Mouse (Mus musculus) embryonic facial prominence, embryonic 13.5 days (tissue): ENCODE data around the gene Mgst2. TPM values are rescaled to one million over a fixed set of nuclear protein-coding genes. Genes with fewer than 3 reads are reported as not detected.
A peak's percentile ranks its signal among the peaks of the same experiment; 100 is the strongest.

Source experiments
- ATAC-seq: fragments of 200-750 bp; cut with Nextera tagmentation; 2 replicates; pipeline ENCODE4 v1.8.0; 2017; ENCODE audit warnings: low read depth; ENCODE audit not compliant: insufficient number of reproducible peaks, insufficient read depth, low FRiP score, low TSS enrichment
- H3K27ac ChIP-seq: fragments of 300-500 bp; sonication (generic); 2 replicates; pipeline ENCODE4 v1.5.1; 2015; ENCODE audit warnings: moderate library complexity, mild to moderate bottlenecking, inconsistent platforms
- H3K27me3 ChIP-seq: fragments of 300-500 bp; sonication (generic); 2 replicates; pipeline ENCODE4 v1.6.1; 2015; ENCODE audit warnings: mild to moderate bottlenecking, inconsistent platforms
- H3K36me3 ChIP-seq: fragments of 300-500 bp; sonication (generic); 2 replicates; pipeline ENCODE4 v1.6.1; 2015; ENCODE audit warnings: mild to moderate bottlenecking, inconsistent platforms
- H3K4me1 ChIP-seq: fragments of 300-500 bp; sonication (generic); 2 replicates; pipeline ENCODE4 v1.6.1; 2015; ENCODE audit warnings: inconsistent platforms
- H3K4me2 ChIP-seq: fragments of 300-500 bp; sonication (generic); 2 replicates; pipeline ENCODE4 v1.6.1; 2015; ENCODE audit warnings: moderate library complexity, mild to moderate bottlenecking, inconsistent platforms
- H3K4me3 ChIP-seq: fragments of 300-500 bp; sonication (generic); 2 replicates; pipeline ENCODE4 v1.5.1; 2015; ENCODE audit warnings: mild to moderate bottlenecking, inconsistent platforms
- H3K9ac ChIP-seq: fragments of 300-500 bp; sonication (generic); 2 replicates; pipeline ENCODE4 v1.6.1; 2015; ENCODE audit warnings: mild to moderate bottlenecking, inconsistent platforms
- H3K9me3 ChIP-seq: fragments of 300-500 bp; sonication (generic); 2 replicates; pipeline ENCODE4 v1.6.1; 2016; ENCODE audit warnings: inconsistent platforms
- WGBS: fragments of 180-500 bp; shearing (Covaris S2); methylation state at CpG from one replicate; pipeline ENCODE4 v1.1.7; 2015; ENCODE audit warnings: mixed read lengths; 5-methylcytosine and 5-hydroxymethylcytosine counted together
- polyA plus RNA-seq: library from polyadenylated mRNA; unstranded; fragments of >200 nt; fragmentation: Nextera tagmentation; extraction: Ambion mirVana; gene quantifications from 2 replicates; pipeline ENCODE4 v1.2.1, GENCODE M21; 2015

Gene Mgst2
- polyA plus RNA-seq, 1 experiment from 2014 or later, result 1.3 TPM

GRCm38 (mm10) chr3:51703478-51703877 lies 43.3 kb downstream of the Mgst2 start:
- Histone ChIP-seq H3K9me3 (no peaks in the 10 kb centered on the region), H3K9ac (no peak overlapping the region), H3K27ac (peak overlapping the region; percentile 87; the same call in 1 of the 2 replicates), H3K4me3 (no peak overlapping the region), H3K27me3 (no peaks in the 10 kb centered on the region), H3K36me3 (no peaks in the 10 kb centered on the region), H3K4me2 (no peak overlapping the region), H3K4me1 (peaks cover 43% of the 10 kb centered on the region)
- ATAC-seq, result no peak
- WGBS, result 30% methylated on average over 8 of the region's 8 CpGs

DNA sequence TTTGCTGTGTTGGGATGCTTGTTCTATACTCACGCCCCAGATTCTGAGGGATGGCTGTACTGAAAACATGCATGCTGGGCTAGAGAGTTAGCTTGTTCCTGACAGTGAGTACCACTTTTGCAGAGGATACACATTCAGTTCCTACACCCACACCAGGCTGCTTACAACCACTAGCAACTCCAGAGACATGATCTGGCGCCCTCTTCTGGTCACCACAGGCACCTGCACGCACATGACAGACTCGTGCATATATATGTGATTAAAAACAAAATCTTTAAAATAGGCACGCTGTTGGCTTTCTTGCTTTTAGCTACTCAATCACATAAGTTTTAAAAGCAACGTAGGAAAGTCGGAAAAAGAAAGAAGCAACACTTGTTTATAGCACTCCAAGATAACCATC lies 45.1 kb downstream of the Mgst2 start:
- H3K9me3 ChIP-seq, result no peaks in the 10 kb centered on the region
- no peaks in the 10 kb centered on the region for H3K27me3 ChIP-seq
- no peak for ATAC-seq
- peaks cover 45% of the 10 kb centered on the region for H3K4me1 ChIP-seq
- H3K4me3 ChIP-seq, result no peak overlapping the region
- no peaks in the 10 kb centered on the region for H3K36me3 ChIP-seq
- H3K27ac ChIP-seq, result no peak overlapping the region
- H3K9ac ChIP-seq, result no peak overlapping the region
- 84% methylated on average over 7 of the region's 7 CpGs for WGBS
- no peak overlapping the region for H3K4me2 ChIP-seq

GRCm38 (mm10) chr3:51708375-51708745 lies 48.2 kb downstream of the Mgst2 start:
- no peak for ATAC-seq
- H3K36me3 ChIP-seq, result no peaks in the 10 kb centered on the region
- H3K4me1 ChIP-seq, result peaks cover 24% of the 10 kb centered on the region
- no peak overlapping the region for H3K9ac ChIP-seq
- H3K27ac ChIP-seq, result peak overlapping the region; percentile 64
- no peak overlapping the region; the same call in 1 of the 2 replicates for H3K4me2 ChIP-seq
- H3K27me3 ChIP-seq, result no peaks in the 10 kb centered on the region
- 50% methylated on average over 1 of the region's 1 CpGs for WGBS
- no peak overlapping the region for H3K4me3 ChIP-seq
- no peaks in the 10 kb centered on the region for H3K9me3 ChIP-seq

GRCm38 (mm10) chr3:51708746-51709411 lies 48.7 kb downstream of the Mgst2 start:
- WGBS, result 66% methylated on average over 21 of the region's 21 CpGs
- no peak overlapping the region for H3K4me3 ChIP-seq
- peak overlapping the region; percentile 37; the same call in 1 of the 2 replicates for H3K4me2 ChIP-seq

DNA sequence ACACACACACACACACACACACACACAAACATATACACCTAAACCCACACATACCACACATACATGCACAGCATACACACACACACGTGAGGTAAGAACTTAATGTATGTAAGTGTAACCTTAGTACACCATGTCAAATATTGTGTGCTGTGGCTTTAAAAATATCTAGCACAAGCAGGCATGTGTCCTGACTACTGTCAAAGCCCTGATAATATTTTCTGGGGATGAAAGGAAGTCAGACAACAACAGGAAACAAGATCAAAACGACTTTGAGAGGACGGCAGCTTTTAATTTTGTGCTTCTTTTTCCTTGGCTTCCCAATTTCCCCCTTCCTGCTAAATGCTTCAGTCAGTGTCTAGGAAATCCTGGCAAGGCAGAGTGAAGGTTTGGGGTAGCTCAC lies 52.2 kb downstream of the Mgst2 start:
- Histone ChIP-seq H3K4me2 (no peak overlapping the region), H3K4me1 (peaks cover 25% of the 10 kb centered on the region), H3K27me3 (no peaks in the 10 kb centered on the region), H3K36me3 (no peaks in the 10 kb centered on the region), H3K9me3 (no peaks in the 10 kb centered on the region), H3K9ac (no peak overlapping the region), H3K27ac (no peak overlapping the region), H3K4me3 (no peak overlapping the region)
- no peak for ATAC-seq
- WGBS, result 21% methylated on average over 3 of the region's 3 CpGs

More at GRCm38 (mm10) chr3:51708746-51709411, 48.7 kb downstream of the Mgst2 start:
- Histone ChIP-seq H3K27me3 (no peaks in the 10 kb centered on the region), H3K27ac (peak overlapping the region; percentile 64), H3K9ac (no peak overlapping the region), H3K9me3 (no peaks in the 10 kb centered on the region), H3K36me3 (no peaks in the 10 kb centered on the region), H3K4me1 (peaks cover 24% of the 10 kb centered on the region)
- ATAC-seq, result 0 out of 2 replicates have a peak, but pooled peaks have one; percentile 53

DNA sequence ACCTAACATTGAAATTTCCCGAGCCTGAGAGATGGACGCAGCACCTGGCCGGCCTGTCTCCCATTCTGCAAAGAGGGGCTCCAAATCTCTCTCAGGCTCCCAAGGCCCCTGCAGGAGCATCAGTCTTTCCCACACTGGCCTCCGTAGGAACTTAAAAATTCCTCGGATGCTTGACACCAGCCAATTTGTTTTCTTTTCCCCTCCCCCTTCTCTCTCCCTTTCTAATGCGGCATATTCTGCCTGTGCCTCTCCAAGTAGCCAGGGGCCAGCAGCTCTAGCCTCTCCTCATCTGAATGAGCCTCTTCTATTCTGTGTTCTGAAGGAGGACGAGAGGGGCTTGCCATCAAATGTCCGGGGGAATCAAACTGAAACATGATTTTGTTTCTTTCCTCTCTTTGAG lies 53.1 kb downstream of the Mgst2 start:
- ATAC-seq, result no peak
- peaks cover 31% of the 10 kb centered on the region for H3K4me1 ChIP-seq
- no peak overlapping the region for H3K4me3 ChIP-seq
- no peaks in the 10 kb centered on the region for H3K9me3 ChIP-seq
- no peak overlapping the region for H3K4me2 ChIP-seq
- 0 out of 2 replicates have a peak overlapping the region, but pooled peaks have one; percentile 12 for H3K27ac ChIP-seq
- no peaks in the 10 kb centered on the region for H3K36me3 ChIP-seq
- H3K9ac ChIP-seq, result no peak overlapping the region; the same call in 1 of the 2 replicates
- no peaks in the 10 kb centered on the region for H3K27me3 ChIP-seq
- WGBS, result 10% methylated on average over 8 of the region's 8 CpGs

GRCm38 (mm10) chr3:51714469-51714868 lies 54.3 kb downstream of the Mgst2 start:
- Histone ChIP-seq H3K36me3 (no peaks in the 10 kb centered on the region), H3K4me3 (no peak overlapping the region), H3K4me1 (peaks cover 22% of the 10 kb centered on the region), H3K9ac (no peak overlapping the region), H3K27me3 (no peaks in the 10 kb centered on the region), H3K4me2 (no peak overlapping the region), H3K27ac (no peak overlapping the region), H3K9me3 (no peaks in the 10 kb centered on the region)
- 84% methylated on average over 5 of the region's 5 CpGs for WGBS
- ATAC-seq, result no peak

DNA sequence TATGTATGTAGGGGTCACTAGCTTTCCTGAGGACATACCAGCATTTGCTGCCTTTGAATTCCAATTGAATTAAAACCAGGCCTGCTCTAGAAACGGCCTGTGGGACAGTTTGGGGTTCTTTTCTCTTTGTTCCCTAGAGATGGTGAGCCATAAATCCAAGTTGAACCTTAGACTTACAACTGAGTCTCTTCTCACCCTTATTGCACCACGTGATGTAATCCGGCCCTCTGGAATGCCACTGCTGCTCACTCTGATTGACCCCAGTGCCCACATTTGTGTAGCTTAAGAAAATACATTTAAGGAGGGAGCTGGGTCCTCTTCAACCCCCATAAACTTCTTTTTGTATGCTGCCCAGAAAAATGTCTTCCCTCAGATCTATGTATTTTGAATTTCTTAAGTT lies 57.3 kb downstream of the Mgst2 start:
- Histone ChIP-seq H3K27me3 (no peaks in the 10 kb centered on the region), H3K9me3 (no peaks in the 10 kb centered on the region), H3K27ac (peak overlapping the region; percentile 33; the same call in 1 of the 2 replicates), H3K9ac (no peak overlapping the region), H3K36me3 (no peaks in the 10 kb centered on the region), H3K4me3 (no peak overlapping the region), H3K4me1 (peaks cover 20% of the 10 kb centered on the region), H3K4me2 (no peak overlapping the region)
- no peak for ATAC-seq
- 27% methylated on average over 3 of the region's 3 CpGs for WGBS

DNA sequence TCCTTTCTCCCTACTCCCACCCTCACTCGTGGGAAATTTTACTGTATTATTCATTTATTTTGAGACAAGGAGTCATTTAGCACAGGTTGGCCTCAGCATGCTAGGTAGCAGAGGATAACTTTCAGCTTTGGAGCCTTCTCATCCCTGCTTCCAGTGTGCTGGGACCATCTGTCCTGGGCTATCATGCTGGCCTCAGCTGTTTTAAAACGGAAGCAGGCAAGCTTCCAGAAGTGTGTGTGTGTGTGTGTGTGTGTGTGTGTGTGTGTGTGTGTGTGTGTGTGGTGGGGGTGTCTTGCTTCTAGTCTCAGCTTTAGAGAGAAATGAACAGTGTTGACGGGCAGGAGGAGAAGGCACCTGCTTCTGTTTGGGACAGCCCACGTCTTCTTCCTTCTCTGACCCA lies 57.7 kb downstream of the Mgst2 start:
- Histone ChIP-seq H3K36me3 (no peaks in the 10 kb centered on the region), H3K27ac (no peak overlapping the region), H3K4me2 (no peak overlapping the region), H3K9ac (no peak overlapping the region), H3K27me3 (no peaks in the 10 kb centered on the region), H3K4me3 (no peak overlapping the region), H3K4me1 (peaks cover 20% of the 10 kb centered on the region), H3K9me3 (no peaks in the 10 kb centered on the region)
- 71% methylated on average over 4 of the region's 4 CpGs for WGBS
- no peak for ATAC-seq

DNA sequence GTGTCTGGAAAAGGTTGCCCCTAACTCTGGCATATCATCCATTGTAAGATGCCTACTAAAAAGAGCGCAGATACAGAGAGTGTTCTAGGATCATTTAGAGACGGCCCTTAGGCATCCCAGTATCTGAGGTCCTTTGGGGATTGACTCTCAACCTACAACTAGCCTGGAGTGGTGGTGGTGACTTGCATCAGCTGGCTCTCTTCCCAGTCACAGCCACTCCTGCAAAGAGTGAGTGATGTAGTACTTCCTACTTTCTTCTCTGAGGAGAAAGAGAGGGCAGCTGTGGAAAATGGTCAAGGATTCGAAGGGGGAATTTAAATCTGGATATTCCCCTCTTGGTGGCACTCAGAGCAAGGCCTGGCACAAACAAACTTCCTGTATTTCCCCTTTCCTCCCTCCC lies 59.2 kb downstream of the Mgst2 start:
- peaks cover 17% of the 10 kb centered on the region for H3K4me1 ChIP-seq
- no peak overlapping the region for H3K4me3 ChIP-seq
- 88% methylated on average over 3 of the region's 3 CpGs for WGBS
- H3K4me2 ChIP-seq, result no peak overlapping the region
- no peaks in the 10 kb centered on the region for H3K9me3 ChIP-seq
- H3K27me3 ChIP-seq, result no peaks in the 10 kb centered on the region
- no peak for ATAC-seq
- H3K27ac ChIP-seq, result no peak overlapping the region
- H3K9ac ChIP-seq, result no peak overlapping the region
- no peaks in the 10 kb centered on the region for H3K36me3 ChIP-seq

- Histone ChIP-seq H3K36me3 (no peaks in the 10 kb centered on the region), H3K27ac (no peak overlapping the region), H3K4me3 (no peak overlapping the region), H3K9ac (no peak overlapping the region), H3K4me1 (peaks cover 17% of the 10 kb centered on the region), H3K9me3 (no peaks in the 10 kb centered on the region), H3K4me2 (no peak overlapping the region), H3K27me3 (no peaks in the 10 kb centered on the region)
- 69% methylated on average over 1 of the region's 1 CpGs for WGBS
- ATAC-seq, result no peak
Observed at GRCm38 (mm10) chr3:51719982-51720381, 59.8 kb downstream of the Mgst2 start.

GRCm38 (mm10) chr3:51726257-51726656 lies 66.1 kb downstream of the Mgst2 start:
- Histone ChIP-seq H3K9me3 (no peaks in the 10 kb centered on the region), H3K27ac (no peak overlapping the region), H3K9ac (no peak overlapping the region), H3K36me3 (no peaks in the 10 kb centered on the region), H3K4me2 (no peak overlapping the region), H3K4me3 (no peak overlapping the region), H3K4me1 (0 out of 2 replicates have a peak, but pooled peaks cover 16% of the 10 kb centered on the region), H3K27me3 (no peaks in the 10 kb centered on the region)
- WGBS, result 83% methylated on average over 6 of the region's 6 CpGs
- no peak for ATAC-seq
